Mouse (Mus musculus) thymus, postnatal 10 days (tissue): ENCODE results near the gene Crtc1.

Experiments used
- DNase-seq, 2 experiments: peaks; one replicate each; pipeline ENCODE4 v3.0.0; 2021; ENCODE audit warnings: low spot score in 2 of 2

The Crtc1 gene

GRCm38 (mm10) chr8:70389678-70390077 is 49.7 kb downstream of the Crtc1 start:
- DNase-seq: no peak

GRCm38 (mm10) chr8:70383287-70383686 is 56.1 kb downstream of the Crtc1 start:
- peak; percentile 23 to 63 for DNase-seq

- no peak for DNase-seq
These were observed 59.3 kb downstream of the Crtc1 start for GRCm38 (mm10) chr8:70380069-70380468.

GRCm38 (mm10) chr8:70377049-70377448 is 62.3 kb downstream of the Crtc1 start:
- no peak for DNase-seq

GRCm38 (mm10) chr8:70376275-70376741 is 63.1 kb downstream of the Crtc1 start:
- DNase-seq: no peak

- no peak for DNase-seq
These were observed 64.0 kb downstream of the Crtc1 start for GRCm38 (mm10) chr8:70375212-70375859.

- DNase-seq: peak in 1 of 2 experiments; percentile 29
These were observed 65.0 kb downstream of the Crtc1 start for GRCm38 (mm10) chr8:70374318-70374927.

GRCm38 (mm10) chr8:70373397-70374317 is 65.7 kb downstream of the Crtc1 start, which contains the start of gene Comp:
Gene Comp (plus strand): TSS chr8:70373558.
- no peak for DNase-seq

- DNase-seq: no peak
These were observed 67.4 kb downstream of the Crtc1 start for GRCm38 (mm10) chr8:70371951-70372350.

GRCm38 (mm10) chr8:70370476-70370875 is 68.9 kb downstream of the Crtc1 start:
- no peak for DNase-seq

- no peak for DNase-seq
These were observed 72.8 kb downstream of the Crtc1 start for GRCm38 (mm10) chr8:70366588-70366987.

- no peak for DNase-seq
These were observed 75.3 kb downstream of the Crtc1 start for GRCm38 (mm10) chr8:70364066-70364465.

GRCm38 (mm10) chr8:70361484-70362032 is 77.8 kb downstream of the Crtc1 start:
- no peak for DNase-seq

GRCm38 (mm10) chr8:70360769-70361168 is 78.6 kb downstream of the Crtc1 start:
- no peak for DNase-seq

- no peak for DNase-seq
These were observed 80.0 kb downstream of the Crtc1 start for GRCm38 (mm10) chr8:70359411-70359810.

- DNase-seq: no peak
These were observed 83.3 kb downstream of the Crtc1 start for GRCm38 (mm10) chr8:70356111-70356510.

- no peak for DNase-seq
These were observed 85.4 kb downstream of the Crtc1 start for GRCm38 (mm10) chr8:70354004-70354403.

GRCm38 (mm10) chr8:70353194-70353817 is 86.1 kb downstream of the Crtc1 start, which contains the start of gene Upf1:
Gene Upf1 (minus strand): TSS chr8:70353278.
- DNase-seq: peak; percentile 99 to 100

- DNase-seq: peak in 1 of 2 experiments; percentile 51
These were observed 86.7 kb downstream of the Crtc1 start for GRCm38 (mm10) chr8:70352657-70353151.

GRCm38 (mm10) chr8:70352000-70352384 is 87.4 kb downstream of the Crtc1 start:
- no peak for DNase-seq
